Mouse (Mus musculus) small intestine, adult 2 months (tissue): Measurements from ENCODE around the gene Ncapd3.

Experiments
- CTCF ChIP-seq: fragments of 200-500 bp; IDR thresholded peaks from 2 replicates; pipeline ENCODE4 v1.5.1; 2012; ENCODE audit warnings: low read depth, mild to moderate bottlenecking, control low read depth, inconsistent platforms, low read length, moderate library complexity, mixed read lengths; ENCODE audit not compliant: insufficient replicate concordance, insufficient read length; ENCODE audit errors: extremely low read depth
- POLR2A ChIP-seq: fragments of 200-500 bp; IDR thresholded peaks from 2 replicates; pipeline ENCODE4 v1.6.1; 2012; ENCODE audit warnings: low read depth, mild to moderate bottlenecking, control low read depth, inconsistent platforms, low read length, moderate library complexity

GRCm38 (mm10) chr9:27098557-27098956 is 68.6 kb downstream of the Ncapd3 start:
- TF ChIP-seq POLR2A (no peak), CTCF (no peak)
